Mouse (Mus musculus) cerebellum, postnatal 4 days (tissue): Measurements from ENCODE around the gene Morn1.

Experiments used
- DNase-seq, 2 experiments: peaks; one replicate each; pipeline ENCODE4 v3.0.0; 2022; ENCODE audit warnings: low spot score in 2 of 2, mixed read lengths in 1 of 2

Gene Morn1

GRCm38 (mm10) chr4:155139281-155140045, 53.1 kb downstream of the Morn1 start:
- no peak for DNase-seq

GRCm38 (mm10) chr4:155140150-155140549, 53.8 kb downstream of the Morn1 start:
- no peak for DNase-seq

- no peak for DNase-seq
Measured at GRCm38 (mm10) chr4:155140795-155141265, 54.5 kb downstream of the Morn1 start.

GRCm38 (mm10) chr4:155142836-155143235, 56.5 kb downstream of the Morn1 start:
- no peak for DNase-seq

- peak in 1 of 2 experiments; percentile 20 for DNase-seq
Measured at GRCm38 (mm10) chr4:155143411-155143810, 57.0 kb downstream of the Morn1 start.

GRCm38 (mm10) chr4:155143871-155144502, 57.6 kb downstream of the Morn1 start:
- DNase-seq, result peak; percentile 29 to 62

- peak in 1 of 2 experiments; percentile 21 for DNase-seq
Measured at GRCm38 (mm10) chr4:155144548-155145180, 58.3 kb downstream of the Morn1 start.

- DNase-seq, result peak in 1 of 2 experiments; percentile 19
Measured at GRCm38 (mm10) chr4:155146107-155146823, 59.9 kb downstream of the Morn1 start.

- DNase-seq, result no peak
Measured at GRCm38 (mm10) chr4:155148453-155148852, 62.1 kb downstream of the Morn1 start.

GRCm38 (mm10) chr4:155148910-155149698, 62.7 kb downstream of the Morn1 start:
- DNase-seq, result no peak

GRCm38 (mm10) chr4:155149941-155150275, 63.5 kb downstream of the Morn1 start:
- DNase-seq, result no peak

GRCm38 (mm10) chr4:155150276-155151113, 64.1 kb downstream of the Morn1 start:
- DNase-seq, result peak in 1 of 2 experiments; percentile 52

- no peak for DNase-seq
Measured at GRCm38 (mm10) chr4:155151221-155151788, 64.9 kb downstream of the Morn1 start.

- DNase-seq, result no peak
Measured at GRCm38 (mm10) chr4:155151845-155152244, 65.5 kb downstream of the Morn1 start.

GRCm38 (mm10) chr4:155152476-155152875, 66.1 kb downstream of the Morn1 start:
- DNase-seq, result peak in 1 of 2 experiments; percentile 41

GRCm38 (mm10) chr4:155153389-155154072, 67.2 kb downstream of the Morn1 start:
- DNase-seq, result no peak

- DNase-seq, result no peak
Measured at GRCm38 (mm10) chr4:155154986-155155385, 68.6 kb downstream of the Morn1 start.

GRCm38 (mm10) chr4:155156734-155157133, 70.4 kb downstream of the Morn1 start:
- no peak for DNase-seq

- no peak for DNase-seq
Measured at GRCm38 (mm10) chr4:155157871-155158542, 71.6 kb downstream of the Morn1 start.
